Mouse (Mus musculus) myocyte (in vitro differentiated cells): ENCODE measurements around the gene Pmp22.

Source experiments
- E2F4 ChIP-seq: IDR thresholded peaks from one replicate; pipeline ENCODE4 v1.6.1; 2011; ENCODE audit warnings: mild to moderate bottlenecking, control low read depth, moderate library complexity; ENCODE audit not compliant: insufficient read depth
- MAX ChIP-seq: IDR thresholded peaks from one replicate; pipeline ENCODE4 v1.6.1; 2011; ENCODE audit warnings: low read depth, mild to moderate bottlenecking, control low read depth
- MYOD1 ChIP-seq, 3 experiments: IDR thresholded peaks; one replicate each; pipeline ENCODE4 v1.6.1; 2011; ENCODE audit warnings: control low read depth in 2 of 3, low read depth in 2 of 3, mild to moderate bottlenecking in 2 of 3, moderate library complexity in 1 of 3; ENCODE audit not compliant: insufficient read length in 2 of 3, control insufficient read depth in 1 of 3
- MYOG ChIP-seq, 3 experiments: IDR thresholded peaks; one replicate each; pipeline ENCODE4 v1.6.1; 2011; ENCODE audit warnings: control low read depth in 2 of 3, low read depth in 2 of 3, mild to moderate bottlenecking in 2 of 3; ENCODE audit not compliant: insufficient read length in 2 of 3, control insufficient read depth in 1 of 3, insufficient read depth in 1 of 3
- POLR2A ChIP-seq: IDR thresholded peaks from one replicate; pipeline ENCODE4 v1.6.1; 2011; ENCODE audit warnings: low read depth, mild to moderate bottlenecking, control low read depth, moderate library complexity; ENCODE audit not compliant: insufficient read length
- POLR2AphosphoS2 ChIP-seq: IDR thresholded peaks from one replicate; pipeline ENCODE4 v1.6.1; 2011; ENCODE audit warnings: low read depth, control low read depth; ENCODE audit not compliant: insufficient read length
- REST ChIP-seq: IDR thresholded peaks from one replicate; pipeline ENCODE4 v1.6.1; 2011; ENCODE audit warnings: mild to moderate bottlenecking, control low read depth, moderate library complexity; ENCODE audit not compliant: insufficient read depth, insufficient read length
- TCF12 ChIP-seq: IDR thresholded peaks from one replicate; pipeline ENCODE4 v1.6.1; 2011; ENCODE audit warnings: mild to moderate bottlenecking, control low read depth; ENCODE audit not compliant: poor library complexity, insufficient read depth, severe bottlenecking
- USF1 ChIP-seq: IDR thresholded peaks from one replicate; pipeline ENCODE4 v1.6.1; 2011; ENCODE audit warnings: low read depth, mild to moderate bottlenecking, control low read depth, moderate library complexity

DNA sequence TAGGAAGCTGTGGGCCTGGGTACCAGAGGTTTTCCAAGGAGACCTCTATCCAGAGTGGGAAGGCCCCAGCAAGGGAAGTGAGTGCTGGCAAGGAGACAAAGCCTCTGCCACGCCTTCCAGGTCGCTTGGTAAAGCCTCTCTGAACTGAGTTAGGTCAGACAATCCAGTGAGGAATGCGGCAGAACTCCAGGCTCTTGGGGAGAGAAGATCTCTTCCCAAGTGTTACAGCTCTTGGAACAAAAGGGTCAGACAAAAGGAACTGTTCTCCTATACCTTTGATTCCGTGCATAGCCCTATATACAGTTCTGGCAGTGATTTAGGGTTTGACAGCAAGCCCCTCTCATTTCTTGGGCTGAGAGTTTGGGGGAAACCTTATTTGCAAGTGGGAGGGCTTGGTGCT lies 69.3 kb downstream of the Pmp22 start:
- TF ChIP-seq MAX (no peak), POLR2A (no peak), MYOD1 (IDR thresholded peaks at IDR 0.05; ENCODE audit: control insufficient read depth in 1 of 3, insufficient read length in 2 of 3, low read depth in 2 of 3) (no peak), POLR2AphosphoS2 (no peak), E2F4 (no peak), REST (no peak), TCF12 (no peak), USF1 (no peak), MYOG (IDR thresholded peaks at IDR 0.05; ENCODE audit: control insufficient read depth in 1 of 3, insufficient read depth in 1 of 3, insufficient read length in 2 of 3, low read depth in 2 of 3) (no peak)
